Mouse (Mus musculus) T-helper 17 cell (primary cell): ENCODE data around the gene Alox5.

Experiments
- in situ Hi-C, 2 experiments: fragments of 300-600 bp; cut with MboI, MseI; formaldehyde crosslinking; loops; 1 replicate in 1 of 2; 2 replicates in 1 of 2; pipeline ENCODE4 v1.15.1; 2025; ENCODE audit warnings: high pct_unique_total_duplicates in 2 of 2

Alox5 gene

DNA sequence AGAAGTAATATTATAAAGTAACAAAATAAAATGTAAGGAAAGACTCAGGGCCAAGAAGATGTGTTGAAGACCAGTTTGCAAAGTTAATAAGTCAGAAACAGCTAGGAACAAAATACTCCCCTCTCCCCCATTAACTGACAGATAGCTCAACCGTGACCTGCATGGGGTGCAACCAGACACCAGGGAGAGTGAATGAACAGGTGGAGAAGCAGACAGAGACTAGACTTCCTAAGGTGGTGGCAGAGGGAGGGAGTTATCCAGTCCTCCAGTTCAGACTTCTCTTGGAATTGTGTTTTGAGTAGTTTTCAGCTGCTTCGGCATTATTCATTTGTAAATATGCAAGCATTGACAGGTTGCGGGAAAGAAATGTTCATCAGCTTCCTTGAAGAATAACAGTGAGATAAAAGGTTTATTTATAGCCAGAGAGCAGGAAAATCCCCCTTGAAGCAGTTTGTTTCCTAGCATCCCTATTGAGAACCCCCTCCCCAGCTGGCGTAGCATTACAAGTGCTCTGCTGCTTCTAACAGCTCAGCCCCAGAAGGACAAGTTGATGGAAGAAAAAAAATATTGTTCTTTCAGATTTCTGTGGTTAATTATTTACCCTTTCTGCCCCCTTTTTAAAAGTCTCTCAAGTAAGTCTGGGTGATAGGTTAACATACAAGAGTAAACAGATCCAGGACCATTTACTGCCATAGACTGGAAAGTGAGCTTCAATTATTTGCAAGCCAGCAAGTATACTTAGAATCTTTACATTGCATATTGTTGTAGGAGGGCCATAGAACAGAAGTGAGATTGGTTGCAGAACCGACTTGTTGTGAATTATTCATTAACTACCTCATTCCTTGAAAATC, 75.6 kb downstream of the Alox5 start:
- in situ Hi-C loops: no loop called here

DNA sequence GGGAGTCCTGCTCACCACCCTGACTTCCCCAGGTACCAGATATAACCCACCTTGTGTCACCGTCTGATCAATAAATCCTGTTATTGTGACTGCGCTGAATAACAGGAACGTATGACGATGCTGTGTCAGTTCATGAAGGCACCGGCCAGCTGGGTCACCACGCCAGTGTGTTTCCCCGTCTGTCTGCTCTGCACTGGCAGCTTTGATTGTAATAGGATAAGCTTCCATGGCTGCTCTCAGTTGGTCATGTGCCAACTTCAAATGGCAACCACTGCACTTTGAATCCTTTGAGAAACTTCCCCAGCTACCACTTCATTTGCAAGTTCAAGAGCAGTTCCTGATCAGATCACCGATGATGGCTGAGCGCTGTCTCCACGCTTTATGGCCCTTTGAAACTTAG, 77.4 kb downstream of the Alox5 start:
- in situ Hi-C loops: no loop called here

GRCm38 (mm10) chr6:116381605-116382004, 79.4 kb downstream of the Alox5 start:
- in situ Hi-C loops: no loop called here

GRCm38 (mm10) chr6:116380157-116380556, 80.8 kb downstream of the Alox5 start:
- in situ Hi-C loops: no loop called here

DNA sequence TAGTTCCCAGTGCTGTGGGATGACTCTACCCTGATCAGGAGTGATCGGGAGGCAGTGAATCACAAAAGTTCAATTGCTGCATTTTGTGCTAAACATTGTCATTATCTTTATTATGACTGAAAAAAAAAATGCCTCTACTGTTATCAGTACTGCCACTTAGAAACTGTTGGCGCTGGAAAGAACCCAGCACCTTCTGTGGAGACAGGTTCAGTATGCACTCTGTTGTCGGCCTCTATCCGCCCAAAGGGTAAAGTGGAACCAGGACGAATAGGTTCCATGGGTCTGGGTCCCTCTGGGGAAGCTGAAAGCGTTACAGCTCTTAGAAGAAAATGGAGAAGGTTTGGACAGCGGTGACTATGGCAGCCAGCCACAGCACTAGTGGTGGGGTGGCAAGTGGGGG, 82.1 kb downstream of the Alox5 start:
- in situ Hi-C loops: no loop called here

- in situ Hi-C loops: no loop called here
Observed at GRCm38 (mm10) chr6:116374618-116375017, 86.4 kb downstream of the Alox5 start.

GRCm38 (mm10) chr6:116374136-116374535, 86.8 kb downstream of the Alox5 start:
- in situ Hi-C loops: no loop called here

DNA sequence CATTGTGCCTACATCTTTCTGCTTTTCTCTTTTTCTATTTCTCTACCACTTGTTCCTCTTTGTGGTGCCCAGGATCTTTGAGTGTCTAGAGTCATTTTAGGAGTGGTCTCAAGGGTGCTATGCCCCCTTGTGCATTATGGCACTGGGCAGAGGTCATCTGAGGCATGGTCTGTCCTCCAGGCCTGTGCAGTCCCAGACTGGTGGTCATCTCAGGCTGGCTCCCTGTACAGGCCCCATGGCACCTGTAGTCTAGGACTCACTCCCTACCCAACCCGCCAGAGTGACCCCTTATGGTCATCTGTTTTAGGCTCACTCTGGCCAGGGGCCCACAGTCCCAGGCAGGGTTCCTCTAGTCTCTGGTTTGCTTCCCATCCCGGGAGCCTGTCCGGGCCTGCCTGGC, 89.5 kb downstream of the Alox5 start:
- in situ Hi-C loops: no loop called here

DNA sequence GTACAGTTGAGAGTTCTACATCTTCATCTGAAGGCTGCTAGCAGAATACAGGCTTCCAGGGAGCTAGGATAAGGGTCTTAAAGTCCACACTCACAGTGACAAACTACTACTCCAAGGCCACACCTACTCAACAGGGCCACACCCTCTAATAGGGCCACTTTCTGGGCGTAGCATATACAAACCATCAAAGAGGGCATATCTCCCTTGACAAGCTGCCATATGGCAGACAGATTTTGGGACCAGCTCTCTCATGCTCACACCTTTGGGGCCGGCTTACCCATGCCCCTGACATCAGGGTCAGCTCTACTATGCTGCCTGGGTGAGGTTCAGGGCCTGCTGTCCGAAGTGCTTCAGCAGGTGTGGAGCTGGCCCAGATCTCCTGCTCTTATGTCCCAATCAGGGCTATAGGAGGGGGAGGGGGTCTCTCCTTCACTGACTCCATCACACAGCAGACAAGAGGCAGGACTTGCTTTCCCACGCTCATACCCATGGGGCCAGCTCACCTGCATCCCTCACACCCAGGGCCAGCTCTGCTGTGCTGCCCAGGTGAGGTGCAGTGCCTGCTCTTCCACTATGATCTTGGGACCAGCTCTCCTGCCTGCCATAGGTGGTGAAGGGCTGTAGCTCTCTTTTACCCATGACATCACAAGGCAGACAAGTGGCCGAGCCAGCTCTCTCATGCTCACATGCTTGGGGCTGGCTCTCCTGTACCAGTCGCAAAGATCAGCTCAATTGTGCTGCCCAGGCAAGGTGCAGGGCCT, 90.6 kb downstream of the Alox5 start:
- in situ Hi-C loops: no loop called here

DNA sequence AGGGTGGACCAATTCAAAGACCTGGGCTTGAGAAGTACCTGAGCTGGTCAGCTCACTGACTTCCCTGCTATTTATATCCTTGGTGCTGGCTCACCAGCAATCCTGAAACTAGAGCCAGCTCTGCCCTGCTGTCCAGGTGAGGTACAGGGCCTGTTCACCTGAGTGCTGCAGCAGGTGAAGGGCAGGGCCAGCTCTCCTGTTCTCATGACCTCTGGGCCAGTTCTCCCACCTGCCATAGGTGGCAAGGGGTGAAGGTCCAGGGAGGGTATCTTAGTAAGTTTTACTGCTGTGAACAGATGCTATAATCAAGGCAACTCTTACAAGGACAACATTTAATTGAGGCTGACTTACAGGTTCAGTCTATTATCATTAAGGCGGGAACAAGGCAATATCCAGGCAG, 91.2 kb downstream of the Alox5 start:
- in situ Hi-C loops: no loop called here

DNA sequence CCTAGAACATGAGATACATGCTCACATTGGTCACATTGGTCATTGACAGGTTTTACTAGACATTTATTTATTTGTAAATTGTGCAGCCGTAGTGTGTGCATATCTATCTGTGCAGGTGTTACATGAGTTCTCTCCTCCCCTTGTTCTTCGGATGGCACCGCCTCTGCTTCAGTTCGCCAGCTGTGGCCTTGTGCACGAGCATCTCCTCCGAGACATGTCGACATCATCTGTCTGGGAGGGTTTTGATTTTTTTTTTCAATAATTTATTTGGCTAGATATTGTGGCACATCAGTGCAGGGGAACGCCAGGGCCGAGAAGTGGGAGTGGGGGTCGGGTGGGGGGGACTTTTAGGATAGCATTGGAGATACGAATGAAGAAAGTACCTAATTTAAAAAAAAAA, 93.0 kb downstream of the Alox5 start:
- in situ Hi-C loops: no loop called here

DNA sequence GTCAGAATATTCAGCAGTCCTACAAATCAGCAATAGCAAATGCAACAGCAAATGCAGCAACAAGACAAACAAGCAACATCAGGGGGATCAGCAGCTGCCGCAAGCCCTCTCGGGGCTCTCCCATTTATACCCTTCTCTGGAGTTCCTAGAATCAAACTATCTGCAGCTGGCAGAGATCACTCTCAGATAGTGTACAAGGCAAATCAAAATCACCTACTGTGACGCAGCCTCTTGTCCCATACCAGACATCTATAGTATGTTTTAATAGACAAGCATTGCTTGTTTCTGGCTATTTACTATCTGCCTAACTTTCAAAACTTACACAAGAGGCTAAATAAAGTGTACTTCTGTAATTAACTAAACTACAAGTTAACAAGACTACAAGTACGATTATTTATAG, 99.0 kb downstream of the Alox5 start:
- in situ Hi-C loops: no loop called here

GRCm38 (mm10) chr6:116361463-116361862, 99.5 kb downstream of the Alox5 start:
- in situ Hi-C loops: no loop called here
